Mouse (Mus musculus) heart, adult 10 weeks (tissue): ENCODE data around the gene Olfr1329. TPM values are rescaled to one million over a fixed set of nuclear protein-coding genes. Genes with fewer than 3 reads are reported as not detected.

Source experiments
- polyA plus RNA-seq: library from polyadenylated mRNA; stranded (reverse); fragments of 350-450 nt; fragmentation: Illumina TruSeq; extraction: RNeasy Lipid Tissue Mini Kit (QIAGEN cat#74804); gene quantifications from one replicate; pipeline ENCODE4 v1.2.3, GENCODE M21; 2014; ENCODE audit warnings: low read depth, low replicate concordance

Olfr1329 gene
- polyA plus RNA-seq, result not detected

DNA sequence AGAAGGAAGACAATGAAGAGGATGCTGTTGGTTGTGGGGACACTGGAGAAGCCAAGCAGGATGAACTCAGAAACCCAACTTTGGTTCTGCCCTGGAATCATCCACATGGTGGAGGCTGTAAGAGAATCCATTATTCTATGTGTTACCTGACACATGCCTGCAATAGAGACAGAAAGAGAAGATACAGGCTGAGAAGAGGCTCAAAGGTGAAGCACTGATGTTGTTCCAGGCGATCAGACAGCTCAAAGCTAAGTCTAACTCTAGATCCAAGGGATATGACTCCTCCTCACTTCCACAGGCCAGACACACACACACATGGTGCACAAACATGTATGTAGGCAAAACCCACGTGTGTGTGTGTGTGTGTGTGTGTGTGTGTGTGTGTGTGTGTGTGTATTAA is at the start of gene Olfr1329:
TSS of gene Olfr1329 (minus strand) at position 101 of the 400 bp plus-strand sequence.

DNA sequence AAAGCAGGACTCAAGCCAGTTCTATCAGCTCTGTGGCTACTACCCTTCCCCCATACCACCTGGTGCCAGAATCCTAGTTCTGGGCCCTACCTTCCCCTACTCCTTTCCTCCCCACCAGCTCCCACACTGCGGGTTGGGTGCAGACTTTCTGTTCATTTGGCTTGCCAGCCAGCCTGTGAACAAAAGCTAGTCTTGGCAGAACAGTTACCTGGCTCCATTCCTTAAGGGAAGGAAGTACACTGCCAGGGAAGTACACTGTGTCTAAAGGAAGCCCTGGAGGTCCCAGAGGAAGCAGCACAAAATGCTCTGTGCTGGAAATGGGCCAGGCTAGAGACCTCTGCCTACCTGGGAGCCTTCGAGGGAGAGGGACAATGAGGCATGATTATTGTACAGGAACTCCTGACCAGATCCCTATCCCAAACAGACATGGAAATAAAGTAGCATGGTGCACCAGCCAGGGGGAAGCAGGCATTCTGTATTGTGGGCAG is 43.9 kb upstream of the Olfr1329 start, which contains the start of gene Lao1:
TSS of gene Lao1 (plus strand) at position 438 of the 488 bp plus-strand sequence.

DNA sequence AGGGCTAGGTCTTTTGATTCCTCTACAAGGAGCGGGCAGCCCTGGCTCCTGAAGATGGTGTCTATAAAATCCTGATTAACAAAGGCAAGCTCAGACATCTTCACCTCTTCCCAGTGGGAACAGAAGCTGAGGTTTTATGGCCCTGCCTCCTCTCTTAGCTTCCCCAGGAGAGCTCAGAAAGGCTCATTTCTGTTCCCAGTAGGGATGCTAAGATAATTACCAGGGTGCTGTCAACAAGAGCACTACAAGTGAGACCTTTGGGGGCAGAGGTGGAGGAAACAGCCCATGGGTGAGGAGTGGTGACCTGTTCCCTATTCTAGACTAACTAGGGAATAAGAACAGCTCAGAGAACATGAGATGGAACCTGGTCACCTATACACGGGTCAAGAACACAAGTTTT is 21.2 kb upstream of the Olfr1329 start, which contains the start of gene Olfr1328:
TSS of gene Olfr1328 (minus strand) at position 101 of the 400 bp plus-strand sequence.

DNA sequence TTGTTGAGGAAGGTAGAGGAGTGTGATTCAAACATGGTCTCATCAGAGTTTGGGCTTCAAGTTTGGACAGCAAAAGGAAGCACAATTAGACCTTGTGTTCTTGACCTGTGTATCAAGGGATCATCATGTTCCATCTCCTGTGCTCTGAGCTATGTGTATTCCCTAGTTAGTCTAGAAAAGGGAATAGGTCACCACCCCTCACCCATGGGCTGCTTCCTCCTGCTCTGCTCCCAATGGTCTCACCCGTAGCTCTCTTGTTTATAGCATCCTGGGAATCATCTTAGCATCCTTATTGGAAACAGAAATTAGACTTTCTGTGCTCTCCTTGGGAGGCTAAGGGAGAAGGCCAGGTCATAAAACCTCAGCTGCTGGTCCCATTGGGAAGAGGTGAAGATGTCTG is 29.0 kb downstream of the Olfr1329 start, which contains the start of gene Olfr1330:
TSS of gene Olfr1330 (plus strand) at position 301 of the 400 bp plus-strand sequence.

Other genes with a start within 250 kb of the Olfr1329 start
- not detected for gene Olfr1342, start 224.7 kb downstream of the Olfr1329 start, polyA plus RNA-seq
- not detected for gene Olfr1341, start 213.9 kb downstream of the Olfr1329 start, polyA plus RNA-seq
- not detected for gene Olfr1340, start 197.3 kb downstream of the Olfr1329 start, polyA plus RNA-seq
- gene Olfr1339, start 185.3 kb downstream of the Olfr1329 start, polyA plus RNA-seq, result not detected
- not detected for gene Olfr1338, start 158.7 kb downstream of the Olfr1329 start, polyA plus RNA-seq
- gene Olfr1337, start 134.9 kb downstream of the Olfr1329 start, polyA plus RNA-seq, result not detected
- gene Olfr1335, start 107.5 kb downstream of the Olfr1329 start, polyA plus RNA-seq, result not detected
- not detected for gene Olfr1333, start 81.2 kb downstream of the Olfr1329 start, polyA plus RNA-seq
- gene Olfr1331, start 52.8 kb downstream of the Olfr1329 start, polyA plus RNA-seq, result not detected
- not detected for gene Olfr1330, start 28.9 kb downstream of the Olfr1329 start, polyA plus RNA-seq
- not detected for gene Olfr1328, start 21.1 kb upstream of the Olfr1329 start, polyA plus RNA-seq
- not detected for gene Lao1, start 44.1 kb upstream of the Olfr1329 start, polyA plus RNA-seq
- 14.9 TPM for gene Slc2a1, start 191.2 kb upstream of the Olfr1329 start, polyA plus RNA-seq